Mouse (Mus musculus) natural killer cell, adult 2 months (primary cell): ENCODE data around the gene Secisbp2.
"Not testable (repeated sequence)": the region's sequence is repeated elsewhere in the genome, so short reads cannot be mapped to it uniquely, and the experiment has no call there.

Experiments
- DNase-seq, 2 experiments: peaks; one replicate each; pipeline ENCODE4 v3.0.0; 2022; ENCODE audit warnings: low spot score in 2 of 2

Gene Secisbp2

DNA sequence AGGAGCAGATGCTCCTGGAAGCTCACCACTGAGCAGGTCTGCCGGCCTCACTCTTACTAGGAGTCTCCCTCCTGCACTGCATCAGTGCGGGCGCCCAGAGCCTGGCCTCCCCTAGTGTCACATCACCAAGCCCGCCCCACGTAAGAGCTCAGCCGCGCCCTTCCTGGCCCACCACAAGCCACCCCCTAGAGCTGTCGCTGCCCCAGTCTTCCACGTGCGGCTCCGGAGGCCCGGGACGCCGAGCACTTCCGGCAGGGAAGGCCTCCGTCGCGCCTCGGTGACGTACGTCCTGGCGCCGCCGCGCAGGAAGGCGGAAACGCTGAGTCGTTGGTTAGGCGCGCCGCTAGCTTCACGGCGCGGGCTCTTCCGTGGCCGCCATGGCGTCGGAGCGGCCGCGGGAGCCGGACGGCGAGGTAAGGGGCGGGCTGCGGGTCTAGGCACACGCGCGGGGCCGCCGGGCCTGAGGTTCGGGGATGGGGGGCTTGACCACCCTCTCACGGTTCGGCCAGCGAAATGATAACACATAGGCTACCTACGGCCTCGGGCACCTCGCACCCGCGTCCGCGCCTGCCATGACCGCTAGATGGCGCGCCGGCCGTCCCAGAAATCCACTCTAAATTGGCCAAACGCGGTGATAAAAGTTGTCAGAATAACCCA lies at the start of gene Secisbp2:
Gene Secisbp2 (plus strand): TSS at position 290 of the 657 bp plus-strand sequence.
- DNase-seq = peak; percentile 91 to 93

DNA sequence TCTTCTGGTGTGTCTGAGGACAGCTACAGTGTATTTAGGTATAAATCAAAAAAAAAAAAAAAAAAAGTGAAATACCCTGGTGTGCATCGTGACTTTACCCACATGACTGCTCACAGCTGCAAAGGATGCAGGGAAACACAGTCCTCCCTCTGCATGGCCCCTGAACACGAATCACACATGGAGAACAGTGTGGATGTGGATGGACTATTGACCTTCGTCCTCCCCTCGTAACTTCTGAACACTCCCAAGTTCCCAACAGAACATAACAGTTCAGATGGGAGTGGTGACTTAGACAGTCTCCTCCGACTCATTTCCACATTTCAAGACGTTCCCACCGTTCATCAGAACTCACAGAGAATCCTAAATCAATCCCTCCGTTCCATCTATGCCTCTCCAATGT lies 48.7 kb upstream of the Secisbp2 start:
- DNase-seq = no peak

DNA sequence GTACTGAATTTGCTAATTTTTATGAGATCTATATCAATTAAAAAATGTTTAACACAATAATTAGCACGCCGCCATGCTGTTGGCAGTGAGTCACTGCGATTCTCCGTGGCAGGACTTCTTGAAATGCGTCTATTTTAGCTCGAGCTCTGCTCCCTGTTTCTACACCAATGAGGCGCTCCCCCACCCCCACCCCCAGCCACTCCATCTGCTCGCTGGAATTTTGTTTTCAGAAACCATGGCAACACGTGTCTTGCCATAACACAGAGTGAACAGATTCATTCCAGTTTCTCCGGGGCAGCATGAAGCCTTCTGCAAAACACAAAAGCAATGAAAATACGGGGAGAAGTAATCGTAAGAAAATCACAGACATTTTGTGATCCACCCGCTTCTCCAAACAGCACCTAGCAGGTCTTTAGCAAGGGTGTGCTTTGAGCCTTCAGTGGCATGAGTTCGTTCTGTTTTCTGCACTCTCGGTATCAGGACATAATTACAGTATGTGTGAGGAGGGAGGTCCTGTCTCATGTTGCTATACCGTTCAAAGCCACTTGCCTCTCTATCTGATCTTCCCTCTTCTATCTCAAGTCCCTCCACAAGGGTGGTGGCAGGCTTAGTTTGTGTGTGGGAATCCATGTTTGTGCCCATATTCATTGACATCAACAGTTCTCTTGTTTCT lies 48.1 kb upstream of the Secisbp2 start:
- DNase-seq = no peak

DNA sequence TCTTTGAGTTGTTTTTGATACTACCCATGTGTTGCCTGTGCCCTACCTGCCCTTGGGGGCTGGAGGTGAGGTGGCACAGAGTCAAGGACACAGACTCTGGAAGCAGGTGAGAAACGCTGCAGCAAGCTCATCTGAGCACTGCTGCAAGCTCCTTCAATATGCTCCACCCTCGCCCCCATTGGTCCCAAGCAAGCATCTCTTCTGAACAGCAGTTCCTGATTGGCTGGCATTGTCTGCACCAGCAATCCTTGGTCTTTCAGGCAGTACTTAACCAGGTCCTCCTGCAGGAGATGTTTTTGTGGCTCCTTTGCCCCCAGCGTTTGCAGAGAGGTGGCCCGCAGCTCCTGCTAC lies 47.6 kb upstream of the Secisbp2 start:
- no peak for DNase-seq

DNA sequence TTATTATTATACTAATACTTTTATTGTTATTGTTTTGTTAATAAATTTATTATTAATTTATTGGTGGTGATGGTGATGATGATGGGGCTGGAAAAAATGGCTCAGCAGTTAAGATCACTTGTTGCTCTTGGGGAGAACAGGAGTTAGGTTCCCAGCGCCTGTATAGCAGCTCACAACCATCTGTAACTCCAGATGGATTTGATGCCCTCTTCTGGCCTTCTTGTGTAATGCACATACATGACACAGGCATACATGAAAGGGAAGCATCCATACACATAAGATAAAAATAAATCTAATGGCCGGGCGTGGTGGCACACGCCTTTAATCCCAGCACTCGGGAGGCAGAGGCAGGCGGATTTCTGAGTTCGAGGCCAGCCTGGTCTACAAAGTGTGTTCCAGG lies 42.3 kb upstream of the Secisbp2 start:
- no peak for DNase-seq

DNA sequence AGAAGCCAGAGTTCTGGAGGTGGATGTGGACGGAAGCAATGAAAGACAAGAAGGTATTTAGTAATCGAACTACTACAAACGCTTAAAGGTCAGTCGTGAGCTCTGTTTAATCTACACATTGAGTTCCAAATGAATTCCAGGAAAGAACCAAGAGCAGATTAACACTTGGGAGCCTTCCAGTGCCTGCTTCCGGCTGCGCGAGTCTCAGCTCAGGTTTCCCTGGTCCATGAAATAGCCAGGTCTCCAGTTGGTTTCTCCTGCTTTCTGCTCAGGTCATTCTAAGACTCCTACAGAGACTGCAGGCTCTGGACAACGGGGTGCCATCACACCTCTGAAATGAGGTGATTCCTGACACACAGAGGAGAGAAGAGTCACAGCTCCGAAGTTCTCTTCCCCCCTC lies 40.4 kb upstream of the Secisbp2 start:
- no peak for DNase-seq

DNA sequence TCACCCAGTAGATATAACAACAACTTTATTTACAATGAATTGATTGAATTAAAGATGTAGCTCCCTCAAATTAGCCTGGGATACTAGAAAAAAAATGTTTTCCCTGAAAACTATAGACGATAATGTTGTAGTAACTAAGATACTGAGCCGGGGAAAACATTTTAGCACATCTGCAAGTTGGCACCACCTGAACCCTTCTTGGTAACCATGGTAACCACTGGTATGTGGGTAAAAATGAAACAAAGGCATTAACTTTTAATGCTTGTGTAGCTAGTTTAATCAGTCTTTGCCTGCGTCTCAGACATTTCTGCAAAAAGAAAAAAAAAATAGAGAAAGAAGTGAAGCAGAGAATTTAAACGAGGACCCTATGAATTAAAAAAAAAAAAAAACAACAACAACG lies 40.0 kb upstream of the Secisbp2 start:
- no peak for DNase-seq

DNA sequence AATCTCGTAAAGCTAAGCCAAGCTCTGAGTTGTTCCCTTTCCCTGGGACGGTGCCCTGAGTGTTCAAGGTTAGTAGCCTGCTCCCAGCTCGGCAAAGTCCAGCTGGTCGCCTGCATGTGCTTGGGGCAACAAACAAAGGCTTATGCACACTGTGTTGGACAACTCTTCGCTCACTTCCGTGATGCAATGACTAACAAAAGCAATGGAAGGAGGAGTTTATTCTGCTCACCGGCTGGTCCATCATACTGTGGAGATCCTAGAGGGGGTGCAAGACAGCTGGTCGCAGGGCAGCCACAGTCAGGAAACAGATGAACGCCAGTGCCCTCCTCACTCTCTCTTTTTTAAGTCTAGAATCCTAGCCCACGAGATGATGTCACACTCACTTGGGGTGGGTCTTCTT lies 35.7 kb upstream of the Secisbp2 start:
- DNase-seq = no peak

DNA sequence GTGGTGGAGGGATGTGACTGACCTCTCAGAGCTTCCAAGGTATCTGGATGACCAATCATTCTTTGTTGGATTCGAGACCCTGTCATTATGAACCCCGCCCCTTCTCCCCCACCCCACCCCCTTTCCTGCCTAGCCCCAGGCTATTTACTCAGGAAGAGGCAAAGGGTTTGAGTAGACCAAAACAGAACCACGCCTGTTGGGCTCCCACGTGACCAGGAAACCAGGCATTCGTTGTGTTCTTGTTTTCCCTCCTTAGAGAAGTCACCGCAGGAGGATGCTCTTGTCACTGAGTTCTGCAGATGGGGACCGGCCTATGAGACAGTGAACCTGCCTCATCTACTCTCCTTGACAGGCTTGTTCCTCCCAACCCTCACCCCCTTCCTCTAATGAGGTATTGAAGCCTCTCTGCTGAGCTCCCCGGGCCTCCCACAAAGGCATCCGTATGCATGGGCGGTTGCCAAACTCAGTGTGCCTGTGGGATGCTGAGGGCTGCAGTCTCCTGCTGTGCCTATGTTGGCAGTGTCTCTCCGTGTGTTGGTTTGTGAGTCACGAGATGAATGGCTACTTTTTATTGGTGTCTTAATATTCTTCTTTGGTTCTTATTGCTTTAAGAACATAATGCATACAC lies 35.0 kb upstream of the Secisbp2 start:
- DNase-seq = no peak

DNA sequence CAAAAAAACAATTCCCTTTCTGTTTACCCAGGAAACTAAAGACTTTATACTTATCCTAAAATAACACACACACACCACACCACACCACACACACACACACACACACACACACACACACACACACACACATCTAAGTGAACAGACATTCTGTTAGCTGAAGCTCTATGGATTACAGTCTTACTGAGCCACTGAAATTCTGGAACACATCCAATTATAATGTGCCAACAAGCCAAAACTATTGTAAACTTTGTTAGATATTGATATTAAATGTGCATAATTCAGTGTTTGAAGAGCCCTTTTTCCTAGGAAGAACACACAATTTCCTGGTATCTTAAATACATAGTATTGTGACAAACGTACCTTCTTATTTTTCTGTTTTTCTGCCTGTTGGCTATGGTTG lies 34.2 kb upstream of the Secisbp2 start:
- DNase-seq = no peak

DNA sequence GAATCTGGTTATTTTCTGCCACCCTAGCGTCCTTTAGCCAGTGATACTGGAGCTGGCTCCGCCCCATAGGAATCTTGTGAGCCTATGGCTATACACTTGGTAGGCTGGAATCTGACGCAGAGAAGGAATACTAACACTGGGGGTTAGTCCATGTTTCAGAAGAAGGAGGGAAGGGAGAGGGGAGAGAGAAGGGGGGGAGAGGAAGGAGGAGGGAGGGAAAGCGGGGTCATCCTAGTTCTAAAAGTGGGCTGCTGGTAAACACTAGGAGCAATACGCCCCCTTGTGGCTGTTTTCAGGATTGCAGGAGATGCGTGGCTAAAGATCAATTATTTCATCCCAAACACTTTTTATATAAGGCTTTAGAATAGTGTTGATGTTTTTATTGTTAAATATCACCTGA lies 33.6 kb upstream of the Secisbp2 start:
- DNase-seq = peak; percentile 18 to 40

DNA sequence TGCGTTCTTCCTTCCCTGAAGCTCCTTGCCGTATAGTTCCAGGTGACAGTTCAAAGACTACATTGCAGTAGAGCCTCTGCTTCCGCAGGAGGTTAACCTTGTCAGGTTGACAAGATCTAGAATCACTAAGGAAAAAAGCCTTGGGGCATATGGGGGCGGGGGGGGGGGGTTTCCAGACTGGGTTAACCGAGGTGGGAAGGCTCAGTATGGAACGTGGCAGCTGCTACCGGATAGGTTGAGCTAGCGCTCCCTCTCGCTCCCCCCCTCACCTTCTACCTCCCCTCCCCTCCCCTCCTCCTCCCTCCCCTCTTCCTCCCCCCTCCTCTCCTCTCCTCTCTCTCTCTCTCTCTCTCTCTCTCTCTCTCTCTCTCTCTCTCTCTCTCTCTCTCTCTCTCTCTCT lies 32.9 kb upstream of the Secisbp2 start:
- DNase-seq = no peak

DNA sequence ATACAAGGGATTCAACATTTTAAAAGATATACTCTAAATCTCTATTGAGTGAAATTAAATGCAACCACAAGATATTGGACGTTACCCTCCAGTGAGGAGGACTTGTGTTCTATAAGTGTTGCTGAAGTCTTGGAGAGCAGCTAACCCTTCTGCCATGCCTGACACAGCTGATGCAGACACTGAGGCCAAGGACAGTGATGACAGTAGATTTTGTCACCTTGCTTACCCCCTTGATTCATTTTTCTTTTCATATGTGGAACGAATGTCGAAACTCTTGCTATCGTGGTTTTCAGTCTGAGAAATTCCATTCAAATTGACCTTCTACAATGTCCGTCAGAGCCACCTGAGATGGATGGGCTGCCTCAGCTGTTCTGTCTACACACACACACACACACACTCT lies 28.9 kb upstream of the Secisbp2 start:
- no peak for DNase-seq

DNA sequence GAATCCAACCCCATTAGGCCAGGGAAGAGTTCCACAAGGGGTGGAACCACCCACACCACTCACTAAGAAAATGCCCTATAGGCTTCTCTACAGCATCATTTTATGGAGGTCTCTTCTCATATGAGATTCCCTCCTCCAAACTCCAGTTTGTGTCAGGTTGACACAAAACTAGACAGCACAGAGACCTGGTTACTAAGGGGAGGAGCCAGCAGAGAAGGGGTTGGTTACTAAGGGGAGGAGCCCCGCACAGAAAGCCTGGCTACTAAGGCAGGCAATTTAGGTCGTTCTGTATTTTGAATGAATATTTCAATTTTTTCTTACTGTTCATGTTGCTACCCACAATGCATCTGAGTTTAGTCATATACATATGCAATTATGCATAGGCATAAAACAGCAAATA lies 27.8 kb upstream of the Secisbp2 start:
- no peak for DNase-seq

DNA sequence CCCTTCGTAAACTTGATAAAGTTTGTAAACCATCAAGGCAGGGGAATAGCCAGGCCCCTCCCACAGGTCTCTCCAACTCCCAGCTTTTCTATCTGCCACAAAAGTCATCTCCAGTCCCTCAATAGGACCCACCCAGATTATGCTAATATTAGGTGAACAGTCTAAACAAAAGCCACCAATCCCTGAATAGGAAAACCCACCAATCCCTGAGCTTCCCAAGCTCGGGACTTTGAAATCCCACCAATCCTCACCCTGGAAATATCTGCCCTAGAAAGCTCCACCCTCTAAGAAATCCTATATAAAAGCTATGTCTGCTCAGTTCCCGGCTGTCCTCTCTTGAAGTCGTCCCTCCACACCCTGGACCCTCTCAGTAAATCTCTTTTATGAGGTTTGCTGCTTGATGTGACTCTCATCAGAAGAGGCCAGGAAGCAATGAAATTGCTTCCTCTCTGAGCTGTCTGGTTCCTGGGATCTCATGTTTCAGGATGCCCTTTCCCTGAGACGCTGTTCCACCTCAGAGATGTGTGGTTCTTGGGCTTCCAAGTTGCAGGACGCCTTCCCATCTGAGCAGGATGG lies 23.1 kb upstream of the Secisbp2 start:
- DNase-seq = no peak

DNA sequence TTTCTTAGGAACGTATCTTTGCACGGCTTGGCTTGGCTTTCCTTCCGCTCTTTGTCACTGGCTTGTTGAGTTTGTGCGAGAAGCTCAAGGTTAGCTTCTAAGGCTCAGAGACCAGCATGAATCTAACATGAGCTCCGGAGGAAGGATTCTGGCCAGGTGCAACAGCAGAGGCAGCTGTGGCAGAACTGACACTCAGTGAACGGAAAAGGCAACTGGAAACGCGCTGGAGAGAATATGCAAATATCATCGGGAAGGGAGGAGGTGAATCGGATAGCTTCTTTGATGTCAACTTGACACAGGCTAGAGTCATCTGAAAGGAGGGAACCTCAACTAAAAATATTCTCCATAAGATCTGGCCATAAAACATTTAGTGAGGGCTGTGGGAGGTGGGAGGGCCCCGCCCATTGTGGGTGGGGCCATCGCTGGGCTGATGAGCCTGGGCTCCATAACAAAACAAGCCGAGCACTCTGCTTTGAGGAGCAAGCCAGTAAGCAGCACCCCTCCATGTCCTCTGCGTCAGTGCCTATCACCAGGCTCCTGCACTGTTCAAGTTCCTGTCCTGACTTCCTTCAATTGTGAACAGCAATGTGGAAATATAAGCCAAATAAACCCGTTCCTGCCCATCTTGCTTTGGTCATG lies 20.0 kb upstream of the Secisbp2 start:
- no peak for DNase-seq

DNA sequence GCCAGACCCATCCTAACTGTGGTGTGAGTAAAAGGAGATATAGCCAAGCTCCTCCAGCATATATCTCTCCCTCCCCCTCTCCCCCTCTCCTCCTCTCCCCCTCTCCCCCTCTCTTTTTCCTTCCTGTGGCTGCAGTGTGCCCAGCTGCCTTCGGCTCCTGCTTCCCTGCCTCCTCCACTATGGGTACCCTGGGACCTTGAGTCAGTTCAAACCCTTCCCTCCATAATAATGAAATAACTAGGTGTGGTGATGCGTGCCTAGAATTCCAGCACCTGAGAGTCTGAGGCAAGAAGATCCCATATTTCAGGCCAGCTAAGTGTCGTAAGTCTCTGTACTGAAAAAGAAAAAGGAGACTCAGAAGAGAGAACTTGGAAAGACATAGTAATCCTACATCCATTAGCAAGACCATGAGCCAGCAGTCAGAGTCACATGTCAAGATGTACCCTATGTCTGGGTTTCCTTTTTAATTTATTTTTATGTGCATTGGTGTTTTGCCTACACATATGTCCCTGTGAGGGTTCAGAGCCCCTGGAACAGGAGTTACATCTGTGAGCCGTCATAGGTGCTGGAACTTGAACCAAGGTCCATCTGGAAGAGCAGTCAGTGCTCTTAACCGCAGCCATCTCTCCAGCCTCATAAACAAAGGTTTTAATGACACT lies 18.8 kb upstream of the Secisbp2 start:
- DNase-seq = no peak

DNA sequence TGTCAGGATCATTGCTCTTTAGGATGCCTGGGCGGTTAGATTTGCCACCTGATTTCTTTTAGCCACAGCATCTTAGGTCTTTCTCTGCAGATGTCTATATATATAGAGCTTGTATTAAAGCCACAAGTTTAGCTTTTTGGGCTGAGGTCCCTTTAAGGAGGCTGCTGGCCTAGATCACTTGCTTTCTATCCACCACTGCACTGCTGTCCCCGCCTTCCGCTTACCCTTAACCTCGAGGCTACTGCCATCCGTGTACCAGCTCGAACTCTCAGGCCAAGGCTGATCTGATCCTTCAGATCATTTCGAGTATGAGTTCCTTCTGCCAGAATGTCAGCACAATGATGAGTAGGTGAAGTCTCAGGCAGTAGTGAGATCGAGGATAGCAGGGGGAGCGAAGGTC lies 16.1 kb upstream of the Secisbp2 start:
- DNase-seq = not testable (repeated sequence)

DNA sequence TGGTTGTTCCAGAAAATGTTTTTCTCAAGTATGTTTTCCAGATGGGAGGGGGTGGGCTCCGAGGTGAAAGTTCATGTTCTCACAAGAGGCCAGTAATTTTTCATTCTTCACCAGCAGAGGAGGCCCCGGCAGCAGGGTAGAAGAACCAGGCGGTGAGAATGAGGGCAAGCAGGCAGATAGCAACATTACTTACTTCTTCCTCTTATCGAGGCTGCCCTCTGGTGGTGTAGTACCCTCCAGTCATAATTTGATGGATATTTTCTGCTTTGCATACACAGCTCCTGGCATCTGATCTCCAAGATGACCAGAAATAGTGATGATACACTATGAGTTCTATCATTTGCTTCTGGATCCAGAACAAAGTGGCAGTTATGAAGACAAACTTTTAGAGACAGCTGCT lies 12.5 kb upstream of the Secisbp2 start:
- DNase-seq = peak in 1 of 2 experiments; percentile 11

DNA sequence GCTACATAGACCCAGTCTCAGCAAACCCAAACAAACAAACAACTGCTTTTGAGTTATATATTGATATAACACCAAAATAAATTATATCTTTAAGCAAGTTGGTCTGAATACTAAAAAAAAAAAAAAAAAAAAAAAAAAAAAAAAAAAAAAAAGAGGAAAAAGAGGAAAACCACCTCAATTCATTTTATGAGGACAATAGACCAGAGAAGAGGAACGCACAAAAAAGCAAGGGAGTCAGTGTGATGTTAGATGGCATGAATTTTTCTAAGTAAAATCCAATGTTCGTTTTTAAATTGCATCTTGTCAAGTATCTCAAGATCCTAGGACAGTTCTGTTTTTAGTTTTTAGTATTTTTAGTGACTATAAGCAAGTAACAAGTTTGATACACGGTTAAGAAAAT lies 10.1 kb upstream of the Secisbp2 start:
- no peak for DNase-seq

DNA sequence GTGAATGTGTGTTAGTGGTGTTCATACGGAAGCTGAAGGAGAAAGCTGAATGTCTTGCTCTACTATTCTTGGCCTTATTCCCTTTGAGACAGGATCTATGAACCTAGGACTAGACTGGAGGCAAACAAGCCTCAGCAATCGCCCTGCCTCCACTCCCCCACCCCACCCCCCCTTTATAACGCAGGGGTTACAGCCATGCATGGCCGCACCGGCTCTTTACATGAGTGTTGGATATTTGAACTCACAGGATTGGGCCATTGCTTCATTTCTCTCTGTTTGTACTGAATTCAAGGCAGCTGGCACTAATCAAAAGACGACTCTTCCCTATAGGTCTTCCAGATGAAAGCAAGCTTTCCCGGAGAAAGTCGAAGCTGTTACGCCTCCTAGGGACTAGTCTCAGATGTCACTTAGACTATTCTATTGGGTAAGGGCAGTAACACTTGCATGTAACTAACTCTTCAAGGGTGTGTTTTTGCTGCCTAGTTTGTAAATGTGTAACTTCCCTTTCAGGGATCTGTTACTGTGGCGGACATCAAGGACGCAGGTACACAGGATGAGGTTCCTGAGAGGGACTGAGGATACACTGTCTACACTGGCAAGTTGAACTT lies 9.2 kb upstream of the Secisbp2 start:
- no peak for DNase-seq
